Mouse (Mus musculus) liver, postnatal 0 days (tissue): ENCODE results near the gene Atxn2l.

Experiments
- CTCF ChIP-seq: sonication (generic); IDR thresholded peaks from 2 replicates; pipeline ENCODE4 v1.5.1; 2016; ENCODE audit warnings: antibody characterized with exemption, low read depth
- EP300 ChIP-seq: IDR thresholded peaks from 2 replicates; pipeline ENCODE4 v1.6.1; 2016; ENCODE audit warnings: antibody characterized with exemption, low read depth, mild to moderate bottlenecking

DNA sequence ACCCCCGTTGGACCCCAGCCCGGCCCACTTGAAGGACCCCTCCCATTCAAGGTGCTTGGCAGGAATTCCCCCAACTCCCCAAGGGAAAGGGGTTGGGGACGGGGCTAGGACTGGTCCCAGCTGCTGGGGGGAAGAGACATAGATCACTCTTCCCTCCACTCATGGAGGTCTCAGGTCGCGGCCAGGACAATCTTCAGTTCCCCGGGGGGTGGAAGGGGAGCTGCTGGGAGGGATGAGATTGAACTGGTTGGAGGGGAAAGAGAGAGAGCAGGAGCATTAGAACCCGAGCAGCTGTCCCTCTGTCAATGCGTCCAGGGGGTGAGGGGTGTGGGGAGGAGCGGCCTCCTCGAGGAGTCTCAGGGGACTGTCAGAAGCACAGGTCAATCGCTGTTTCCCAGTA lies 11.3 kb downstream of the Atxn2l start:
- TF ChIP-seq CTCF (no peak), EP300 (no peak)
